Mouse (Mus musculus): ENCODE measurements at regions not wholly inside any gene's neighbourhood (a gene's known extent, or its start where the extent isn't known, plus 50 kb on each side); places are given as distances from the start of the nearest gene placed in this dataset.

DNA sequence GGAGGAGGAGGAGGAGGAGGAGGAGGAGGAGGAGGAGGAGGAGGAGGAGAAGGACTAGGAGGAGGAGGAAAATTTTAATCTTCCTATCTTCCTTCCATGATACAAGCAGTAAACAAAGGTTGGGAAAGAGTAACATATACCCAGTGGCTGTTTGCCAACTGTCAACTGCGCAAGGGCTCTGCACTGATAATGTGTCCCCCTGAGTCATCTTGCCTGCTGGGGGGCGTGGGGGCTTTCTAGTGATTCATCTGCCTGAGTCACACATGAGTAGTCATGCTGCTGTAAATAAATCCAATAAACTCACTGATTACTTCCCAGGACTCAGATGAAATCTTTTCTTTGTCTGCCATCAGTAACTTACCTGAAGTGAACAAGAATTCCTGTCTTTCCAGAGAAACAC lies 110.2 kb downstream of the Tusc1 start:
- DNase-seq (ENCODE audit: low read depth, low spot score) = peak; percentile 78

DNA sequence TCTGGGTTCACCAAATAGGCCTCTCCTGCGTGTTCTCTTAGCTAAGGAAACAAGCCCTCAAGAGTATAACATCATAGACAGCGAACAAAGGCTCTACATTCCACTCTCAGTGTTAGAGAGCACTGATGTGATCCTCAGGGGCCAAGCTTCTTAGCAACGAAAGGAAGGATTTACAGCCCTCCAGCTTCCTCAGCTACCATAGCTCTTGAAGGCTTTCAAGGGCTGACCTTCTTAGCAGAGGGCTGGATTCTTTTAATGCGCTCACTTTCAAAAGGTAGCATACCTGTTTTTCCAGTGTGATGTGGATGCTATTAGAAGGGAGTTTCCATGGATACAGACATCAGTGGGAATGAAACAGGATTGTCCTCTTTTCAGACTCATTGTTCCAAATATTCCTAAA lies 114.6 kb downstream of the Tusc1 start:
- peak; percentile 10 for DNase-seq (ENCODE audit: low read depth, low spot score)

DNA sequence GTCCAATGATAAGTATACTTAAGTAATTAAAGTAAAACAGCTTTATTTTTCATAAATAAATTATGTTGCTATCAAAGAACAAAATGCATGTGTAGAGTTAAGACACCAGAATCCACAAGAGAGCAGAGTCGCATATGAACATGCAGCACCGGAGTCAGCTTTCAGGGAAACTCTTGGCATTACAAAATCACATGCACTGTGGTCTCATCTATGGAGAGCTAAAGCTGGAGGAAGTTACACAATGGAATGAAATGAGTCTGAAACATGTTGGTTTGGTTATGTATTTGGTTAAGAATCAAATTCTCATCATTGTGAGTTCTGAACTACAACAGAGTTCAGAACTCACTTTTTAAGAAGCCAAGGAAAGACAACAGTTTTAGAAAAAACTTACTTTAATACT lies 126.9 kb downstream of the Tusc1 start:
- DNase-seq (ENCODE audit: low read depth, low spot score) = no peak

DNA sequence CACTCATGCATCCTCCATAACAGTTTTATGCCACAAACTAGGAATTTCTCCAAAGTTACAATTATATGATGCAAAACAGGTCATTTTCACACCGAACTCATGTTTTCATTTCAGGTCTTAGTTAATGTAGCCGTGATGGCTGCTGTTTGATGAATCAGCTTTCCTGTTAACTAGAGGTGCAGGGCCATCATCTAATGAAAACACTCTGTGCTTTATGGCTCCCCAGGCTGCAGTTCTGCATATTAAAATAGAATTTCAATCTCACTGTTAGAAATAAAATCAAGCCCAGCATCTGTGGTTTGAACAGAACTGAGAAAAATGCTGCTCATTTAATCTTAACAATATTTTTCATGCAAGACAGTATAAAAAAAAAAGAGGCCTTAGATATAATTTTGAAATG lies 135.5 kb downstream of the Tusc1 start:
- DNase-seq (ENCODE audit: low read depth, low spot score) = peak; percentile 14

DNA sequence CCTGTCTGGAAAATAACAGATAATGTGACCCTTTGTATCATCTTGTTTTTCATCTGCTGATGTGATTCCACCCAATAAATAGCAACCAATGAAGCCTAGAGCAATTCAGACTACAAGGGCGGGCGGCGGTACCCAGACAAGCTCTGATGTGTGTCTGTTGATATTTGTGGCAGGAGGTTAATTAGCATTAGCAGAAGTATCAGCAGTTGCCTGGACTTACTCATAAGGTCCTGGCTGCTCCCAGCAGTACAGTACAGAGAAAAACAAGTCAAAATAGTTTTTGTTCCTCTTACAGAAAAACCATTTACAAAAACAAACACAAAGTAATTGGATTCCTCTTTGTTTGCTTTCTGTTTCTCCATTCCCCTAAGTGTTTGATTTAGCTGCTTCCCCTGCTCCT lies 151.0 kb downstream of the Tusc1 start:
- peak; percentile 11 for DNase-seq (ENCODE audit: low read depth, low spot score)
